ENCODE assay signal across 18 mouse cellular contexts in the genomic region with DNA sequence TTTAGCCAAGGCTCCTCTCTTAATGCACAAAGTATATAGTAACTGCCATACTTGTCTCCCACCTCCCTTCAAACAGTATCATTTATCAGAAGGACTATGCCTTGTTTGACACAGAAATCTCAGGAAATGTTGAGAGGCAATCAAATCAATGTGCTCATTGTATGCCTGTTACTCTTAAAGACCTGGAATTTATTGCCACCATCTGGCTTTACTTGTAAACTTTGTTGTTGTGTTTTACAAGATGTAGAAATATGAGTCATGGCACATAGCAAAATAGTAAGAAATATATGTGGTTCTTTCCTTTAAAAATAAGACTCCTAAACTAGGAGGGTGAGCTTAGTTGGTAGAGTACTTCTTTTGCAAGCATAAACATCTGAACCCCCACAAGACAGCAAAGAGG.
"Had no signal": no experiment of that assay in that cellular context is flagged by ENCODE, and none has a peak within 500 bp of the region (broad histone marks: within the 10 kb centered on the region; RNA-seq: fewer than 3 reads in every experiment).

No protein-coding gene starts in this region.

- H3K9ac ChIP-seq: lung, embryonic 15.5 days; midbrain, embryonic 13.5 days; midbrain, embryonic 15.5 days; neural tube, embryonic 12.5 days had no signal

- H3K27me3 ChIP-seq: lung, embryonic 15.5 days; megakaryocyte, embryonic 14.5 days; midbrain, embryonic 13.5 days; midbrain, embryonic 15.5 days; neural tube, embryonic 12.5 days had no signal

- H3K9me3 ChIP-seq: lung, embryonic 15.5 days; midbrain, embryonic 13.5 days; midbrain, embryonic 15.5 days; neural tube, embryonic 12.5 days had no signal

- H3K4me2 ChIP-seq: lung, embryonic 15.5 days; midbrain, embryonic 11.5 days; midbrain, embryonic 13.5 days; midbrain, embryonic 15.5 days; neural tube, embryonic 12.5 days had no signal

- H3K4me3 ChIP-seq: lung, embryonic 15.5 days; megakaryocyte, embryonic 14.5 days; midbrain, embryonic 13.5 days; midbrain, embryonic 15.5 days; neural tube, embryonic 12.5 days had no signal

- H3K36me3 ChIP-seq: lung, embryonic 15.5 days; midbrain, embryonic 13.5 days; midbrain, embryonic 15.5 days; neural tube, embryonic 12.5 days had no signal

- H3K4me1 ChIP-seq: lung, embryonic 15.5 days; megakaryocyte, embryonic 14.5 days; midbrain, embryonic 13.5 days; midbrain, embryonic 15.5 days; neural tube, embryonic 12.5 days had no signal

- H3K27ac ChIP-seq: lung, embryonic 15.5 days; macrophage; midbrain, embryonic 13.5 days; midbrain, embryonic 15.5 days; neural tube, embryonic 12.5 days had no signal

- DNase-seq: lung, adult 2 months; lung, postnatal 14 days; lung, postnatal 36 days; right cerebral cortex, adult 18-20 months; right cerebral cortex, postnatal 25 days; right cerebral cortex, postnatal 4 days; spleen, adult 18-20 months; thymus, adult 18-20 months; thymus, postnatal 14 days; thymus, postnatal 36 days had no signal

- ATAC-seq: lung, postnatal 0 days; midbrain, embryonic 13.5 days; midbrain, embryonic 15.5 days had no signal
